Mouse (Mus musculus): ENCODE results near the gene Olfr527. TPM values are rescaled to one million over a fixed set of nuclear protein-coding genes. Genes with fewer than 3 reads are reported as not detected.

Gene Olfr527
- not detected in 2 replicates for polyA plus RNA-seq (2014; fragmentation: Nextera tagmentation; extraction: Ambion mirVana)

GRCm38 (mm10) chr7:140333717-140334116 is at the start of gene Olfr527:
Gene Olfr527, plus strand, starts transcription at chr7:140334017.
- 83% methylated on average over 2 of the region's 2 CpGs for WGBS
- H3K4me1 ChIP-seq (replicated peaks; ENCODE audit: control insufficient read depth, insufficient read depth, low read length): no peaks in the 10 kb centered on the region

GRCm38 (mm10) chr7:140295746-140296145 is 38.1 kb upstream of the Olfr527 start:
- Histone ChIP-seq H3K9me3 (ENCODE audit: control insufficient read depth, low read length) (no peaks in the 10 kb centered on the region), H3K4me3 (ENCODE audit: low read depth, low read length) (no peak overlapping the region), H3K36me3 (ENCODE audit: control insufficient read depth, insufficient read depth, low read length) (no peaks in the 10 kb centered on the region), H3K27me3 (ENCODE audit: control insufficient read depth, insufficient read depth, low read length) (no peaks in the 10 kb centered on the region), H3K9ac (ENCODE audit: low read depth, low read length) (no peak overlapping the region), H3K4me2 (replicated peaks; ENCODE audit: low read depth, low read length) (no peak overlapping the region), H3K27ac (ENCODE audit: low read depth, low read length) (no peak overlapping the region), H3K4me1 (replicated peaks; ENCODE audit: control insufficient read depth, insufficient read depth, low read length) (no peaks in the 10 kb centered on the region)
- ATAC-seq (ENCODE audit: low FRiP score) (no peak), DNase-seq (ENCODE audit: low spot score) (no peak)
- 92% methylated on average over 9 of the region's 9 CpGs for WGBS

More at GRCm38 (mm10) chr7:140333717-140334116, at the start of gene Olfr527:
- H3K9ac ChIP-seq (ENCODE audit: low read depth, low read length): no peak within 1 kb of the TSS
- no peak within 1 kb of the TSS for H3K27ac ChIP-seq (ENCODE audit: low read depth, low read length)
- no peaks in the 10 kb centered on the region for H3K9me3 ChIP-seq (ENCODE audit: control insufficient read depth, low read length)
- H3K4me2 ChIP-seq (replicated peaks; ENCODE audit: low read depth, low read length): no peak within 1 kb of the TSS
- H3K36me3 ChIP-seq (ENCODE audit: control insufficient read depth, insufficient read depth, low read length): no peaks in the 10 kb centered on the region
- no peak for DNase-seq (ENCODE audit: low spot score)
- no peak for ATAC-seq (ENCODE audit: low FRiP score)
- H3K27me3 ChIP-seq (ENCODE audit: control insufficient read depth, insufficient read depth, low read length): no peaks in the 10 kb centered on the region
- no peak within 1 kb of the TSS for H3K4me3 ChIP-seq (ENCODE audit: low read depth, low read length)

GRCm38 (mm10) chr7:140296876-140297275 is 36.9 kb upstream of the Olfr527 start:
- no peak overlapping the region for H3K4me3 ChIP-seq (ENCODE audit: low read depth, low read length)
- H3K9me3 ChIP-seq (ENCODE audit: control insufficient read depth, low read length): no peaks in the 10 kb centered on the region
- no peaks in the 10 kb centered on the region for H3K36me3 ChIP-seq (ENCODE audit: control insufficient read depth, insufficient read depth, low read length)
- DNase-seq (ENCODE audit: low spot score) (no peak), ATAC-seq (ENCODE audit: low FRiP score) (no peak)
- no peaks in the 10 kb centered on the region for H3K4me1 ChIP-seq (replicated peaks; ENCODE audit: control insufficient read depth, insufficient read depth, low read length)
- WGBS: 79% methylated on average over 6 of the region's 6 CpGs
- no peak overlapping the region for H3K9ac ChIP-seq (ENCODE audit: low read depth, low read length)
- H3K4me2 ChIP-seq (replicated peaks; ENCODE audit: low read depth, low read length): no peak overlapping the region
- no peaks in the 10 kb centered on the region for H3K27me3 ChIP-seq (ENCODE audit: control insufficient read depth, insufficient read depth, low read length)
- H3K27ac ChIP-seq (ENCODE audit: low read depth, low read length): no peak overlapping the region

GRCm38 (mm10) chr7:140299416-140299815 is 34.4 kb upstream of the Olfr527 start:
- no peak overlapping the region for H3K9ac ChIP-seq (ENCODE audit: low read depth, low read length)
- H3K9me3 ChIP-seq (ENCODE audit: control insufficient read depth, low read length): no peaks in the 10 kb centered on the region
- H3K4me2 ChIP-seq (replicated peaks; ENCODE audit: low read depth, low read length): no peak overlapping the region
- H3K27ac ChIP-seq (ENCODE audit: low read depth, low read length): no peak overlapping the region
- 86% methylated on average over 3 of the region's 3 CpGs for WGBS
- H3K27me3 ChIP-seq (ENCODE audit: control insufficient read depth, insufficient read depth, low read length): no peaks in the 10 kb centered on the region
- DNase-seq (ENCODE audit: low spot score) (no peak), ATAC-seq (ENCODE audit: low FRiP score) (no peak)
- no peaks in the 10 kb centered on the region for H3K4me1 ChIP-seq (replicated peaks; ENCODE audit: control insufficient read depth, insufficient read depth, low read length)
- H3K36me3 ChIP-seq (ENCODE audit: control insufficient read depth, insufficient read depth, low read length): no peaks in the 10 kb centered on the region
- H3K4me3 ChIP-seq (ENCODE audit: low read depth, low read length): no peak overlapping the region

- H3K27ac ChIP-seq (ENCODE audit: low read depth, low read length): no peak overlapping the region
- no peak overlapping the region for H3K4me3 ChIP-seq (ENCODE audit: low read depth, low read length)
- ATAC-seq (ENCODE audit: low FRiP score) (no peak), DNase-seq (ENCODE audit: low spot score) (no peak)
- no peak overlapping the region for H3K4me2 ChIP-seq (replicated peaks; ENCODE audit: low read depth, low read length)
- H3K9me3 ChIP-seq (ENCODE audit: control insufficient read depth, low read length): no peaks in the 10 kb centered on the region
- H3K4me1 ChIP-seq (replicated peaks; ENCODE audit: control insufficient read depth, insufficient read depth, low read length): no peaks in the 10 kb centered on the region
- no peak overlapping the region for H3K9ac ChIP-seq (ENCODE audit: low read depth, low read length)
- H3K27me3 ChIP-seq (ENCODE audit: control insufficient read depth, insufficient read depth, low read length): no peaks in the 10 kb centered on the region
- no peaks in the 10 kb centered on the region for H3K36me3 ChIP-seq (ENCODE audit: control insufficient read depth, insufficient read depth, low read length)
- WGBS: 81% methylated on average over 3 of the region's 3 CpGs
These were observed 13.9 kb upstream of the Olfr527 start for GRCm38 (mm10) chr7:140319861-140320385.

GRCm38 (mm10) chr7:140320558-140320957 is 13.3 kb upstream of the Olfr527 start, which contains the start of gene Olfr525:
Gene Olfr525, plus strand, starts transcription at chr7:140320858.
- H3K36me3 ChIP-seq (ENCODE audit: control insufficient read depth, insufficient read depth, low read length): no peaks in the 10 kb centered on the region
- no peak within 1 kb of the TSS for H3K4me3 ChIP-seq (ENCODE audit: low read depth, low read length)
- 56% methylated on average over 1 of the region's 1 CpGs for WGBS
- no peaks in the 10 kb centered on the region for H3K27me3 ChIP-seq (ENCODE audit: control insufficient read depth, insufficient read depth, low read length)
- no peaks in the 10 kb centered on the region for H3K4me1 ChIP-seq (replicated peaks; ENCODE audit: control insufficient read depth, insufficient read depth, low read length)
- ATAC-seq (ENCODE audit: low FRiP score): no peak
- no peak within 1 kb of the TSS for H3K4me2 ChIP-seq (replicated peaks; ENCODE audit: low read depth, low read length)
- no peaks in the 10 kb centered on the region for H3K9me3 ChIP-seq (ENCODE audit: control insufficient read depth, low read length)
- H3K27ac ChIP-seq (ENCODE audit: low read depth, low read length): no peak within 1 kb of the TSS
- H3K9ac ChIP-seq (ENCODE audit: low read depth, low read length): no peak within 1 kb of the TSS
- no peak for DNase-seq (ENCODE audit: low spot score)

GRCm38 (mm10) chr7:140321135-140321534 is 12.7 kb upstream of the Olfr527 start:
- Histone ChIP-seq H3K9me3 (ENCODE audit: control insufficient read depth, low read length) (no peaks in the 10 kb centered on the region), H3K4me2 (replicated peaks; ENCODE audit: low read depth, low read length) (no peak overlapping the region), H3K27ac (ENCODE audit: low read depth, low read length) (no peak overlapping the region), H3K36me3 (ENCODE audit: control insufficient read depth, insufficient read depth, low read length) (no peaks in the 10 kb centered on the region), H3K9ac (ENCODE audit: low read depth, low read length) (no peak overlapping the region), H3K27me3 (ENCODE audit: control insufficient read depth, insufficient read depth, low read length) (no peaks in the 10 kb centered on the region), H3K4me1 (replicated peaks; ENCODE audit: control insufficient read depth, insufficient read depth, low read length) (no peaks in the 10 kb centered on the region), H3K4me3 (ENCODE audit: low read depth, low read length) (no peak overlapping the region)
- DNase-seq (ENCODE audit: low spot score) (no peak), ATAC-seq (ENCODE audit: low FRiP score) (no peak)

GRCm38 (mm10) chr7:140329766-140330304 is 4.0 kb upstream of the Olfr527 start:
- ATAC-seq (ENCODE audit: low FRiP score) (no peak), DNase-seq (ENCODE audit: low spot score) (no peak)
- Histone ChIP-seq H3K27ac (ENCODE audit: low read depth, low read length) (no peak overlapping the region), H3K4me1 (replicated peaks; ENCODE audit: control insufficient read depth, insufficient read depth, low read length) (no peaks in the 10 kb centered on the region), H3K9me3 (ENCODE audit: control insufficient read depth, low read length) (no peaks in the 10 kb centered on the region), H3K4me2 (replicated peaks; ENCODE audit: low read depth, low read length) (no peak overlapping the region), H3K36me3 (ENCODE audit: control insufficient read depth, insufficient read depth, low read length) (no peaks in the 10 kb centered on the region), H3K9ac (ENCODE audit: low read depth, low read length) (no peak overlapping the region), H3K27me3 (ENCODE audit: control insufficient read depth, insufficient read depth, low read length) (no peaks in the 10 kb centered on the region), H3K4me3 (ENCODE audit: low read depth, low read length) (no peak overlapping the region)
- WGBS: 70% methylated on average over 1 of the region's 1 CpGs

GRCm38 (mm10) chr7:140361571-140361970 is 27.8 kb downstream of the Olfr527 start, which contains the start of gene Olfr60:
Gene Olfr60, minus strand, starts transcription at chr7:140361671.
- Histone ChIP-seq H3K27me3 (ENCODE audit: control insufficient read depth, insufficient read depth, low read length) (no peaks in the 10 kb centered on the region), H3K4me3 (ENCODE audit: low read depth, low read length) (no peak within 1 kb of the TSS), H3K9me3 (ENCODE audit: control insufficient read depth, low read length) (no peaks in the 10 kb centered on the region), H3K27ac (ENCODE audit: low read depth, low read length) (no peak within 1 kb of the TSS), H3K4me1 (replicated peaks; ENCODE audit: control insufficient read depth, insufficient read depth, low read length) (no peaks in the 10 kb centered on the region), H3K4me2 (replicated peaks; ENCODE audit: low read depth, low read length) (no peak within 1 kb of the TSS), H3K9ac (ENCODE audit: low read depth, low read length) (no peak within 1 kb of the TSS), H3K36me3 (ENCODE audit: control insufficient read depth, insufficient read depth, low read length) (no peaks in the 10 kb centered on the region)
- no peak for ATAC-seq (ENCODE audit: low FRiP score)
- DNase-seq (ENCODE audit: low spot score): no peak
- WGBS: 68% methylated on average over 3 of the region's 3 CpGs
